Mouse (Mus musculus) erythroblast, embryonic 14.5 days (primary cell): ENCODE measurements at regions not wholly inside any gene's neighbourhood (a gene's known extent, or its start where the extent isn't known, plus 50 kb on each side); places are given as distances from the start of the nearest gene placed in this dataset.

Experiments used
- GATA1 ChIP-seq: IDR thresholded peaks from 2 replicates; pipeline ENCODE4 v1.6.1; 2012; ENCODE audit warnings: low read length, inconsistent platforms, mixed read lengths
- TAL1 ChIP-seq: IDR thresholded peaks from 3 replicates; pipeline ENCODE4 v1.6.1; 2012; ENCODE audit warnings: low read length, inconsistent platforms, mixed read lengths

- no peak for TF ChIP-seq GATA1
- no peak for TF ChIP-seq TAL1
Observed at GRCm38 (mm10) chr5:51658232-51658896, 90.8 kb upstream of the Ppargc1a start.
